Mouse (Mus musculus): ENCODE data around the gene Rapgef3.

DNA sequence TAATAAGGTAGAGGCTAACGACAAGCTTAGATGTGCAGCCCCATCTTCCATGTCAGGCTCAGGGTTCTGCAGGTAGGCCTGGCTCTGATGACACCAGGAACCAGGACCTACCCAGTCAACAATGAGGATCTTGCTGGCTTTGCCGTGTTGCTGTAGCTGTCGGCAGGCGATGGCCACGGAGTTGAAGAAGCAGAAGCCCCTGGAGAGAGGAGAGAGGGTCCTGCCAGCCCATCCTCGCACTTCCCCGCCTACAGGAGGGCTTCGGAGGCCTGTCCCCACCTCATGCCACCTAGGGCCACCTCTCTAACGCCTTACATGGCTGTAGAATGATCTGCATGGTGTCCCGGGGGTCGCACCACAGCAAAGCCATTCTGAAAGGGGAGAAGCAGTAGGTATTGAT is 31.7 kb upstream of the Rapgef3 start:
- no peak for TF ChIP-seq TCF12 (IDR thresholded peaks at IDR 0.05; ENCODE audit: low read depth, low read length)
- no peak for TF ChIP-seq POLR2A (IDR thresholded peaks at IDR 0.05; ENCODE audit: low read depth, low read length)
- TF ChIP-seq BHLHE40 (IDR thresholded peaks at IDR 0.05; ENCODE audit: low read depth, low read length), result no peak
- TF ChIP-seq CTCF (conservative IDR thresholded peaks at IDR 0.05 in 1 of 2, IDR thresholded peaks at IDR 0.05 in 1 of 2; ENCODE audit: low read depth in 2 of 2, low read length in 2 of 2), result no peak
- TF ChIP-seq POLR2AphosphoS2 (IDR thresholded peaks at IDR 0.05; ENCODE audit: low read depth, low read length), result no peak
- TF ChIP-seq RAD21 (IDR thresholded peaks at IDR 0.05; ENCODE audit: low read depth, low read length), result no peak
- no peak for TF ChIP-seq TBP (conservative IDR thresholded peaks at IDR 0.05; ENCODE audit: low read depth, low read length)
